Mouse (Mus musculus) heart, embryonic 15.5 days (tissue): ENCODE data around the gene Dscaml1. TPM values are rescaled to one million over a fixed set of nuclear protein-coding genes. Genes with fewer than 3 reads are reported as not detected.

Source experiments
- ATAC-seq: fragments of 200-750 bp; cut with Nextera tagmentation; replicated peaks from 2 replicates; pipeline ENCODE4 v1.8.0; 2017; ENCODE audit warnings: low read depth, moderate TSS enrichment; ENCODE audit not compliant: insufficient number of reproducible peaks, insufficient read depth, low FRiP score
- H3K27ac ChIP-seq: fragments of 300-500 bp; sonication (generic); 2 replicates; pipeline ENCODE4 v1.5.1; 2015; ENCODE audit warnings: mild to moderate bottlenecking, inconsistent platforms
- H3K27me3 ChIP-seq: fragments of 300-500 bp; sonication (generic); 2 replicates; pipeline ENCODE4 v1.6.1; 2015; ENCODE audit warnings: inconsistent platforms
- H3K36me3 ChIP-seq: fragments of 300-500 bp; sonication (generic); 2 replicates; pipeline ENCODE4 v1.6.1; 2015; ENCODE audit warnings: mild to moderate bottlenecking, inconsistent platforms
- H3K4me1 ChIP-seq: fragments of 300-500 bp; sonication (generic); replicated peaks from 2 replicates; pipeline ENCODE4 v1.6.1; 2015; ENCODE audit warnings: inconsistent platforms
- H3K4me2 ChIP-seq: fragments of 300-500 bp; sonication (generic); 2 replicates; pipeline ENCODE4 v1.6.1; 2015; ENCODE audit warnings: inconsistent platforms, mild to moderate bottlenecking, moderate library complexity
- H3K4me3 ChIP-seq: fragments of 300-500 bp; sonication (generic); 2 replicates; pipeline ENCODE4 v1.5.1; 2015; ENCODE audit warnings: mild to moderate bottlenecking, inconsistent platforms
- H3K9ac ChIP-seq: fragments of 300-500 bp; sonication (generic); 2 replicates; pipeline ENCODE4 v1.6.1; 2015; ENCODE audit warnings: mild to moderate bottlenecking, inconsistent platforms
- H3K9me3 ChIP-seq: fragments of 300-500 bp; sonication (generic); replicated peaks from 2 replicates; pipeline ENCODE4 v1.6.1; 2016; ENCODE audit warnings: inconsistent platforms
- WGBS: fragments of 180-500 bp; shearing (Covaris S2); methylation state at CpG from one replicate; pipeline ENCODE4 v1.1.7; 2015; ENCODE audit warnings: mixed read lengths; 5-methylcytosine and 5-hydroxymethylcytosine counted together
- polyA plus RNA-seq: library from polyadenylated mRNA; unstranded; fragments of >200 nt; fragmentation: Nextera tagmentation; extraction: Ambion mirVana; gene quantifications from 2 replicates; pipeline ENCODE4 v1.2.1, GENCODE M21; 2015

Dscaml1 gene
- polyA plus RNA-seq, 1 experiment from 2014 or later: 0.23 TPM

- no peaks in the 10 kb centered on the region for H3K4me1 ChIP-seq
- H3K9ac ChIP-seq: no peak overlapping the region
- no peak overlapping the region for H3K27ac ChIP-seq
- WGBS: 62% methylated on average over 11 of the region's 11 CpGs
- no peaks in the 10 kb centered on the region for H3K9me3 ChIP-seq
- no peak overlapping the region for H3K4me3 ChIP-seq
- H3K27me3 ChIP-seq: peaks cover 12% of the 10 kb centered on the region
- no peaks in the 10 kb centered on the region for H3K36me3 ChIP-seq
- ATAC-seq: no peak
- no peak overlapping the region for H3K4me2 ChIP-seq
Observed at GRCm38 (mm10) chr9:45710300-45710699, 283.9 kb downstream of the Dscaml1 start.

GRCm38 (mm10) chr9:45715387-45715786 is 289.0 kb downstream of the Dscaml1 start:
- 67% methylated on average over 3 of the region's 3 CpGs for WGBS
- Histone ChIP-seq H3K4me3 (no peak overlapping the region), H3K27ac (no peak overlapping the region), H3K27me3 (peaks cover 5% of the 10 kb centered on the region; the same call in 1 of the 2 replicates), H3K9ac (no peak overlapping the region), H3K4me1 (no peaks in the 10 kb centered on the region), H3K4me2 (no peak overlapping the region), H3K36me3 (no peaks in the 10 kb centered on the region), H3K9me3 (no peaks in the 10 kb centered on the region)
- ATAC-seq: no peak

- no peaks in the 10 kb centered on the region for H3K4me1 ChIP-seq
- 68% methylated on average over 7 of the region's 7 CpGs for WGBS
- H3K4me3 ChIP-seq: no peak overlapping the region
- H3K27ac ChIP-seq: no peak overlapping the region
- ATAC-seq: no peak
- no peaks in the 10 kb centered on the region for H3K36me3 ChIP-seq
- H3K9ac ChIP-seq: no peak overlapping the region
- H3K27me3 ChIP-seq: peaks cover 5% of the 10 kb centered on the region; the same call in 1 of the 2 replicates
- no peak overlapping the region for H3K4me2 ChIP-seq
- no peaks in the 10 kb centered on the region for H3K9me3 ChIP-seq
Observed at GRCm38 (mm10) chr9:45719997-45720396, 293.6 kb downstream of the Dscaml1 start.

- Histone ChIP-seq H3K4me2 (no peak overlapping the region), H3K36me3 (no peaks in the 10 kb centered on the region), H3K27ac (no peak overlapping the region), H3K9ac (no peak overlapping the region), H3K4me3 (no peak overlapping the region), H3K27me3 (peaks cover 5% of the 10 kb centered on the region; the same call in 1 of the 2 replicates), H3K9me3 (no peaks in the 10 kb centered on the region), H3K4me1 (no peaks in the 10 kb centered on the region)
- no peak for ATAC-seq
- WGBS: 76% methylated on average over 5 of the region's 5 CpGs
Observed at GRCm38 (mm10) chr9:45731851-45732250, 305.4 kb downstream of the Dscaml1 start.

- H3K4me2 ChIP-seq: no peak overlapping the region
Observed at GRCm38 (mm10) chr9:45733246-45733645, 306.8 kb downstream of the Dscaml1 start.

GRCm38 (mm10) chr9:45739001-45739701 is 312.7 kb downstream of the Dscaml1 start:
- Histone ChIP-seq H3K4me1 (peaks cover 3% of the 10 kb centered on the region), H3K9me3 (no peaks in the 10 kb centered on the region), H3K9ac (no peak overlapping the region), H3K27me3 (peaks cover 35% of the 10 kb centered on the region), H3K4me3 (no peak overlapping the region), H3K4me2 (no peak overlapping the region), H3K36me3 (no peaks in the 10 kb centered on the region), H3K27ac (no peak overlapping the region)
- WGBS: 65% methylated on average over 12 of the region's 12 CpGs
- no peak for ATAC-seq

More at GRCm38 (mm10) chr9:45733246-45733645, 306.8 kb downstream of the Dscaml1 start:
- Histone ChIP-seq H3K27ac (no peak overlapping the region), H3K4me1 (no peaks in the 10 kb centered on the region), H3K4me3 (no peak overlapping the region), H3K36me3 (no peaks in the 10 kb centered on the region), H3K9me3 (no peaks in the 10 kb centered on the region), H3K27me3 (peaks cover 5% of the 10 kb centered on the region; the same call in 1 of the 2 replicates), H3K9ac (no peak overlapping the region)
- 0 out of 2 replicates have a peak, but pooled peaks have one; percentile 35 for ATAC-seq
- 48% methylated on average over 6 of the region's 6 CpGs for WGBS

GRCm38 (mm10) chr9:45739702-45740583 is 313.5 kb downstream of the Dscaml1 start:
- no peak overlapping the region for H3K4me3 ChIP-seq
- ATAC-seq: 0 out of 2 replicates have a peak, but pooled peaks have one; percentile 50
- H3K27me3 ChIP-seq: peaks cover 38% of the 10 kb centered on the region
- H3K9ac ChIP-seq: no peak overlapping the region
- WGBS: 50% methylated on average over 17 of the region's 17 CpGs
- peaks cover 3% of the 10 kb centered on the region for H3K4me1 ChIP-seq
- H3K36me3 ChIP-seq: no peaks in the 10 kb centered on the region
- no peak overlapping the region for H3K27ac ChIP-seq
- peak overlapping the region; percentile 25; the same call in 1 of the 2 replicates for H3K4me2 ChIP-seq
- H3K9me3 ChIP-seq: no peaks in the 10 kb centered on the region

GRCm38 (mm10) chr9:45740584-45740980 is 314.2 kb downstream of the Dscaml1 start:
- Histone ChIP-seq H3K4me2 (peak overlapping the region; percentile 25; the same call in 1 of the 2 replicates), H3K27me3 (peaks cover 41% of the 10 kb centered on the region), H3K9me3 (no peaks in the 10 kb centered on the region), H3K9ac (no peak overlapping the region), H3K36me3 (no peaks in the 10 kb centered on the region), H3K4me1 (peaks cover 3% of the 10 kb centered on the region), H3K27ac (no peak overlapping the region), H3K4me3 (no peak overlapping the region)
- ATAC-seq: no peak
- WGBS: 66% methylated on average over 2 of the region's 2 CpGs

- no peak overlapping the region for H3K4me3 ChIP-seq
- no peak for ATAC-seq
- H3K9ac ChIP-seq: no peak overlapping the region
- H3K27ac ChIP-seq: no peak overlapping the region
- peaks cover under 1% of the 10 kb centered on the region; the same call in 1 of the 2 replicates for H3K4me1 ChIP-seq
- no peaks in the 10 kb centered on the region for H3K9me3 ChIP-seq
- H3K36me3 ChIP-seq: no peaks in the 10 kb centered on the region
- peaks cover 42% of the 10 kb centered on the region for H3K27me3 ChIP-seq
- 19% methylated on average over 7 of the region's 7 CpGs for WGBS
- H3K4me2 ChIP-seq: no peak overlapping the region
Observed at GRCm38 (mm10) chr9:45745451-45745850, 319.0 kb downstream of the Dscaml1 start.

GRCm38 (mm10) chr9:45749917-45750316 is 323.5 kb downstream of the Dscaml1 start:
- Histone ChIP-seq H3K4me3 (no peak overlapping the region), H3K9ac (no peak overlapping the region), H3K9me3 (no peaks in the 10 kb centered on the region), H3K4me2 (no peak overlapping the region), H3K27ac (no peak overlapping the region), H3K27me3 (peaks cover 11% of the 10 kb centered on the region), H3K4me1 (no peaks in the 10 kb centered on the region), H3K36me3 (no peaks in the 10 kb centered on the region)
- WGBS: 88% methylated on average over 4 of the region's 4 CpGs
- no peak for ATAC-seq

- no peak overlapping the region for H3K9ac ChIP-seq
- 37% methylated on average over 8 of the region's 8 CpGs for WGBS
- no peak overlapping the region for H3K4me3 ChIP-seq
- H3K4me2 ChIP-seq: no peak overlapping the region
- ATAC-seq: no peak
- H3K9me3 ChIP-seq: no peaks in the 10 kb centered on the region
- no peak overlapping the region for H3K27ac ChIP-seq
- no peaks in the 10 kb centered on the region for H3K27me3 ChIP-seq
- no peaks in the 10 kb centered on the region for H3K36me3 ChIP-seq
- no peaks in the 10 kb centered on the region for H3K4me1 ChIP-seq
Observed at GRCm38 (mm10) chr9:45754452-45755091, 328.1 kb downstream of the Dscaml1 start.
